Mouse (Mus musculus) large intestine, adult 2 months (tissue): ENCODE results near the gene Flot1. TPM values are rescaled to one million over a fixed set of nuclear protein-coding genes. Genes with fewer than 3 reads are reported as not detected.

ENCODE experiments used
- DNase-seq: peaks from one replicate; pipeline ENCODE4 v3.0.0-alpha.2; 2012; ENCODE audit warnings: low read depth, low spot score
- WGBS: fragments of 180-500 bp; shearing (Covaris S2); methylation state at CpG from one replicate; pipeline ENCODE4 v1.1.7; 2018; 5-methylcytosine and 5-hydroxymethylcytosine counted together
- polyA plus RNA-seq: library from polyadenylated mRNA; depleted of rRNA; stranded (reverse); fragments of >200 nt; gene quantifications from 2 replicates; pipeline ENCODE4 v1.2.3, GENCODE M21; 2012

Flot1 gene
- polyA plus RNA-seq, 1 experiment = 43.1 TPM

DNA sequence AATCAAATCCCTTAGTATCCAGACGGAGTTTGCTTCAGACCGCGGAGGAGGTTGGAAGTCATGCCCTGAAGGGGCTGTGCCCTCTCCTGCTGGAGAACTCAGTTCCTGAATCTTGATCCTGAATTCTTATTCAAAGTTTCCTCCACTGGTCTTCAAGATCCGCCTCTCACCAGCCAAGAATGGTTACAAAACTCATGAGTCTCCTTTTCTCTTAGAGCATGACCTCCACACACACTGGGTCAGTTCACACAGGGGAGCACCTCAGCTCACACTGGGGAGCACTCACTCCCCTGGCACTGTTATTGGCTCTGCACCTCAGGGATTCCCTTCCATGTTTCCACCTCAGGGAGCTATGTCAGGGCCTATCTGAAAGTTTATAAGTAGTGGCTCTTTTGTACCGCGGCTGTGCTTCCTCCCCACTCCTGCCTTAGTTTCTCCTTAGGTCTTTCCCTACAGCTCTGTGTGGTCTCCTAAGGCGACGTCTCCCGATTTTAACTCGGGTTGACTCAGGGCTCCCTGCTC is 41.9 kb downstream of the Flot1 start:
- DNase-seq = no peak
- 47% methylated on average over 10 of the region's 10 CpGs for WGBS

- under 1% methylated on average over 48 of the region's 48 CpGs for WGBS
- DNase-seq = no peak
These were observed 42.7 kb downstream of the Flot1 start, which contains the start of gene Ppp1r18 for GRCm38 (mm10) chr17:35865481-35866280. Ppp1r18 (plus strand) TSS chr17:35865593.

DNA sequence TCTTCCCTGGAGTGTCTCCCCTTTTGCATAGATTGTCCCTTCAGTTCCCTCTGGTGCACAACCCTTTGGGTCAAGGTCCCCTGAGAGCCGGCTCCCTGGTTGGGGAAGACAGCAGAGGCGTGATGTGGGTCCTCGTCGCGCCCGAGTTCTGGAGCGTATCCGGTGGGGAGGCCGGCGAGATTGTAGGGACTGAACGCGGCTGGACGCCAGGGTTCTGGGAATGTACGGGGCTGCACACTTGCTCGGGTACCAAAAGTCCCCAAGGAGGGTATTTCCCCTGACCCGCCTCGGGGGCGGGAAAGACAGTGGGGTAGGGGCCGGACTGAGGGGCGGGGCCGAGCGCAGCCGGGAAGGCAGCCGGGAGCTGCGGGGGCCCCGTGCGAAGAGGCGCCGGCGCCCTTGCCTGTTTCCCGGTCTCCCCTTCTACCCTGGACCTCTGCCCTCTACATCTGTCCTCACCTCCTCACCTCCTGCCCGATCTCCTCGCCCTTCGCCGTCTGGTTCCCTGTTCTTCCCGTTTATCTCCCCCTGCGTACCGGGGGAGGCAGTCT is 43.3 kb downstream of the Flot1 start:
- no peak for DNase-seq
- WGBS = 1% methylated on average over 37 of the region's 38 CpGs

DNA sequence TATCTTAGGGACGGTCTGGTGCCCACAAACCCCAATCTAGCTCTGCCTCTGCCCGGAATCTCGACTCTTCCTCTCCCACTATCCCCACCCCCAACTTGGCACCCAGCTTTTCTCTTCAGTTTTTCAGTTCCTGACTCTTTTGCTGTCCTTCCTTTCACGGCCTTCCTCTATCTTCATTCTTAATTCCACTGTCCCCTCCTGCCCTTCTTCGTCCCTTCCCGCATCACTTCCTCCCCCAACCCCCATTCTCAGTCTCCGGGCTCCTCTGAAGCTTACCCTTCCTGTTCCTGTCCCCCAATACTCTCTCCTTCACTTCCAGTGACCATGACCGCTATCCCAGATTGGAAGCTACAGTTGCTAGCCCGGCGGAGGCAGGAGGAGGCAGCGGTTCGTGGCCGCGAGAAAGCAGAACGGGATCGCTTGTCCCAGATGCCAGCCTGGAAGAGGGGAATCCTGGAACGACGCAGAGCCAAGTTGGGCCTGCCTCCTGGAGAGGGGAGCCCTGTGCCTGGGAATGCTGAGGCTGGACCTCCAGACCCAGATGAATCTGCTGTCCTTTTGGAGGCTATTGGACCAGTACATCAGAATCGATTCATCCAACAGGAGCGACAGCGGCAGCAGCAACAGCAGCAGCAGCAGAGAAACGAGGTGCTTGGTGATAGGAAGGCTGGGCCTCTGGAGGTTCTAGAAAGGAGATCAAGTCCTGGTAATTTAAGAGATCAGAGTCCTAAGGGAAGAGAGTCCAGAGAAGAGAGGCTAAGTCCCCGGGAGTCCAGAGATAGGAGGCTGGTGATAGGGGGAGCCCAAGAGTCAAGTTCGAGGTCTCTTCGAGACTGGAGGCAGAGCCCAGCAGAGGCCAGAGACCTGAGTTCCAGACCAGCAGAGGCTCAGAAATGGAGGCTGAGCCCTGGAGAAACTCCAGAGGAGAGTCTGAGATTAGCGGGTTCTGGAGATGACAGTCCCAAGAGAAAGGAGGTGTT is 44.2 kb downstream of the Flot1 start:
- WGBS = 19% methylated on average over 26 of the region's 26 CpGs

DNA sequence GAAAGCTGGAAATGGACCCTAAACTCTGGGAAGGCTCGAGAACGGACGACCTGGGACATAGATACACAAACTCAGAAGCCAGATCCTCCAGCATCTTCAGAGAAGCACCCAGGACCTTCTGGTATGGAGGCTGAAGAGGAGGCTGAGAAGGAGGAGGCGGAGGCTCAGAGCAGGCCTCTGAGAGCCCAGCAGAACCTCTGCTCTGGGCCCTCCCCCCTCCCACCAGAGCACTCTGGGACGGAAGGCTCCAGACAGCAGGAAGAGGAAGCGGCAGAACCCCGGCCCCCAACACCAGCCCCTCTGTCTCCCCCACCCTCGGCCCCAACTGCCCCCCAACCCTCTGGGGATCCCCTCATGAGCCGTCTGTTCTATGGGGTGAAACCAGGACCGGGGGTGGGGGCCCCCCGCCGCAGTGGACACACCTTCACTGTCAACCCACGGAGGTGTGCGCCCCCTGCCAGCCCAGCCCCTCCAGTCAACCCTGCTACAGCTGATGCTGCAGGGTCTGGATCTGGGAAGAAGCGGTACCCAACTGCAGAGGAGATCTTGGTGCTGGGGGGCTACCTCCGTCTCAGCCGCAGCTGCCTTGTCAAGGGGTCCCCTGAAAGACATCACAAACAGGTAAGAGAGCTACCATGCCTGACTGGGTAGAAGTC is 45.3 kb downstream of the Flot1 start:
- 37% methylated on average over 17 of the region's 17 CpGs for WGBS
- DNase-seq = no peak

More for the DNA sequence above, 44.2 kb downstream of the Flot1 start:
- DNase-seq = no peak

- no peak for DNase-seq
- 15% methylated on average over 7 of the region's 7 CpGs for WGBS
These were observed 45.9 kb downstream of the Flot1 start for GRCm38 (mm10) chr17:35868961-35869345.

DNA sequence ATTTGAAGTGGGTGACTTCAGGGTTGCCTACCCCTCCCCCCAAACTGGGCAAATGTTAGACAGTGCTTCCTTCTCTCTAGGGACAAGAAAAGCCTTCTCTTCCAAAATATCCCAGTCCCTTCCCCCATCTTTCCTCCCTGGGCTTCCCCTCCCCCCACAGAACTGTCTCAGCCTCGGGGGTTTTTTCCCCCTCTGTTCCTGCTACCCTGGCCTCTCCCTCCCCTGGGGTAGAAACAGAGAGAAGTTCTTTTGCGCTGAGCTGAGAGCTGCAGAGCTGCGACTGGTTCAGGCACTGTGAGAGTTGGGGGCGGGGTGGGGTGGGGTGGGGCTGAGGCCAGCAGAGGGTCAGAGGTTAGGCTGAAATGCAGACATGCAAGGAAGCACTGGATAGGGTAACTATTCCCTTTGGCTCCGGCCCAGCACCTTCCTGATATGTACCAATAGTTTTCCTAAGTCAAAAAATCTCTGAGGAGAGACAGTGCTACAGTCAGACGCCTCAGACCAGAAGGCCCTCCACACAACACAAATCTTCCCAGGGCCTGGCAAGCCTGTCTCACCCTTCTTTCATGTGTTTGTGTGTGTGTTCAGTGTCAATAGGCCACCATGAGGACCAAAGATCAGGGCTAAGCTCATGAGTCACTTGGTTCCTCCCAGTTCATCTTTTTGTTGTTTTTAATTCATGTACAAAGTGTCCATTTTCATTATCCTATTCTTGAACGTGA is 46.5 kb downstream of the Flot1 start:
- WGBS = 7% methylated on average over 7 of the region's 7 CpGs
- DNase-seq = no peak

GRCm38 (mm10) chr17:35870151-35870883 is 47.3 kb downstream of the Flot1 start:
- 39% methylated on average over 9 of the region's 9 CpGs for WGBS
- DNase-seq = no peak

DNA sequence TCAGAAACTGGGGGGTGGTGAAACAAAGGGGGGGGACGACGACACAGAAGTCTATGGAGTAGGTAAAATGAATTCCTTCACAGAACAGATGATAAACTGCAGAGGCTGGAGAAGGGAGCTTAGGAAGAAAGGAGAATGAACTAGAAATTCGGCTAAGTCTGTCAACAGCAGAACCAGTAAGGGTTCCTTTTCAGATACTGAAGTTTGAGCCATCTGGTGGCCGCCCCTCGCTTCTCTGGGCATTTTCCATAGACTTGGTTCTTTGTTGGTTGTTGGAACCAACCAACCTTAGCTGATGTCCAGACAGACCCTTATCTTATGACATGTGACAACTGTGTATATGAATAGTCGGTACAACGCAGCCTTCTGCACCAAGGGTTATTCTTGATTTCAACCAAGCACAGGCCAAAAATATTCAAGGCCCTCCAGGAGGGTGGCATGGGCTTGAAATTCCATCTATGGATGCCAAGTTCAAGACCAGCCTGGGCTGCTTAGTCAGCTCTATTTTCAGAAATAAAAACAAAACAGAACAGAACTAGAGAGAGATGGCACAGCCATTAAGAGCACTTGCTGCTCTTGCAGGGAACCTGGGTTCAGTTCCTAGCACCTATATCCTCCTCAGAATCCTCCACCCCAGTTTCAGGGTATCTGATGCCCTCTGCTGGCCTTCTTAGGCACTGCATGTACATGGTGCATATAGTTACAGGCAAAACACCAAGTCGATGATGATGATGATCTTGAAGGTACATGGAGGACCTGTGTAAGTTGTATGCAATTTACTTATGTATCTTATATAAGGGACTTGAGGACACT is 48.1 kb downstream of the Flot1 start:
- WGBS = 64% methylated on average over 8 of the region's 8 CpGs

GRCm38 (mm10) chr17:35873774-35874519 is 50.9 kb downstream of the Flot1 start:
- 27% methylated on average over 21 of the region's 21 CpGs for WGBS
- DNase-seq = no peak

More for the DNA sequence above, 48.1 kb downstream of the Flot1 start:
- no peak for DNase-seq

DNA sequence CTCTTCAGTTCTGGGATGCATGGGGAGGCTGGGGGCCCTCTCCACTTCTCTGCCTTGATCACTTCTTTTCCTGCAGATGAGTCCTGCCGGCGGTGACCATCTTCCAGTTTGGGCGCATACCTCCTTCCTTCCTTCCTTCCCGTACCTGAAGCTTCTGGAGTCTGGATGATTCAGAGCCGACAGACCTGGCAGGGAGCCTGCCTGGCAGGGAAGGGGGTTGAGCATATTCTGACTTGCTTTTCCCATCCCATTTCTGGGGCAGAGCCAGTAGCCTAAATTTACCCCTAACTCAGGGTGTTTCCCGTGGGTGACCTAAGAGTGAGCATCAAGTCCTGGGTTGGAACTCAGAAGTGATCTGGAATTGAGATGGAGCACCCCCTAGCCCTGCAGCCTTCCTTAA is 51.7 kb downstream of the Flot1 start:
- 69% methylated on average over 6 of the region's 6 CpGs for WGBS
- no peak for DNase-seq

GRCm38 (mm10) chr17:35879245-35880057 is 56.4 kb downstream of the Flot1 start, which contains the start of gene Dhx16:
Dhx16 (plus strand) TSS chr17:35879819.
- DNase-seq = peak; percentile 94
- WGBS = 5% methylated on average over 66 of the region's 66 CpGs
